8 mouse cellular contexts compared by ENCODE assay signal in the genomic region with DNA sequence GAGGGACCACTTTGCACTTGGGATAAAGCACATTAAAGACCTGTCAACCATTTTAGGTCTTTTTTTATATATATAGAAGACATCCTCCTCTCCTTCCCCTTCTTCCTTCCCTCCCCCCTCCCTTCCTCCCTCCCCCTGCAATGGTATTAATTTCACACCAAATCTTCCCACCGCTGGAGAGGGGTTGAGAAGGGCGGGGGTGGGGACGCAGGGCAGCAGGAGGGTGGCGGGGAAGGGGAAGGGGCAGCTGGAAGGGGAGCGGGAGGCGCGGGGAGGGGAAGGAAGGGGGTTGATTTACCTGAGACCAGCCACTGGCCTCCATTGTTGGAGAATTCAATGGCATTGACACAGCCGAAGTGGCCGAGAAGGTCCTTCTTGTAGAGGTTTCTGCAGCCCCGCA. TPM values are rescaled to one million over a fixed set of nuclear protein-coding genes. Genes with fewer than 3 reads are reported as not detected.
DNase-seq lines count a peak whose midpoint lies in the region; ATAC-seq and TF ChIP-seq lines count a peak whose summit lies in the region.

No protein-coding gene starts in this region.

- peaks cover 18% of the 10 kb centered on the region for H3K79me2 ChIP-seq in MEL (ENCODE audit: control insufficient read depth, insufficient read depth, low read length, poor library complexity)
- peaks cover 49% of the 10 kb centered on the region for H3K79me2 ChIP-seq in macrophage (ENCODE audit: inconsistent target)

- no peak for TF ChIP-seq EP300 in MEL (IDR thresholded peaks at IDR 0.05; ENCODE audit: low read depth in 1 of 2, low read length in 2 of 2)

- no peak for TF ChIP-seq RAD21 in MEL (IDR thresholded peaks at IDR 0.05; ENCODE audit: low read depth, low read length)

- no peak for DNase-seq in kidney, adult 8-10 months
- DNase-seq in MEL (ENCODE audit: low read depth, low spot score), result peak; percentile 67
- peak; percentile 45 for DNase-seq in forebrain, embryonic 14.5 days (ENCODE audit: low spot score)
- DNase-seq in left cerebral cortex, postnatal 10 days (ENCODE audit: extremely low spot score in 1 of 2, low spot score in 2 of 2), result no peak
- no peak for DNase-seq in layer of hippocampus, adult 9-11 months

- H3K4me3 ChIP-seq in kidney, embryonic 15.5 days (replicated peaks), result peak overlapping the region; percentile 76
- H3K4me3 ChIP-seq in MEL (ENCODE audit: control insufficient read depth in 1 of 2, insufficient read depth in 1 of 2, low read depth in 2 of 2, low read length in 2 of 2) (peak overlapping the region; percentile 74 to 97), macrophage (ENCODE audit: inconsistent target) (peak overlapping the region; percentile 75)
- peak overlapping the region; percentile 87 for H3K4me3 ChIP-seq in forebrain, embryonic 14.5 days (ENCODE audit: low read depth, low read length)

- peak overlapping the region; percentile 98 for H3K27ac ChIP-seq in kidney, embryonic 15.5 days
- H3K27ac ChIP-seq in MEL (ENCODE audit: control insufficient read depth, low read depth, low read length) (peak overlapping the region; percentile 43; the same call in 1 of the 2 replicates), macrophage (peak overlapping the region; percentile 48)
- H3K27ac ChIP-seq in forebrain, embryonic 14.5 days (ENCODE audit: low read depth, low read length), result peak overlapping the region; percentile 94

- H3K4me2 ChIP-seq in kidney, embryonic 15.5 days, result peak overlapping the region; percentile 82
- H3K4me2 ChIP-seq in forebrain, embryonic 14.5 days (ENCODE audit: low read length), result peak overlapping the region; percentile 69

- H3K27me3 ChIP-seq in kidney, embryonic 15.5 days, result no peaks in the 10 kb centered on the region
- H3K27me3 ChIP-seq in MEL (ENCODE audit: control insufficient read depth in 1 of 2, insufficient read depth in 2 of 2, low read length in 2 of 2), result no peaks in the 10 kb centered on the region
- H3K27me3 ChIP-seq in forebrain, embryonic 14.5 days (replicated peaks; ENCODE audit: control insufficient read depth, insufficient read depth, low read length), result no peaks in the 10 kb centered on the region

- no peak for TF ChIP-seq CTCF in MEL (IDR thresholded peaks at IDR 0.05 in 2 of 3, conservative IDR thresholded peaks at IDR 0.05 in 1 of 3; ENCODE audit: control insufficient read depth in 1 of 3, insufficient read depth in 1 of 3, low read depth in 2 of 3, low read length in 3 of 3, poor library complexity in 1 of 3, severe bottlenecking in 1 of 3)

- peak overlapping the region; percentile 88 for H3K9ac ChIP-seq in kidney, embryonic 15.5 days
- H3K9ac ChIP-seq in MEL (ENCODE audit: control insufficient read depth, low read depth, low read length, poor library complexity, severe bottlenecking), result peak overlapping the region; percentile 93
- H3K9ac ChIP-seq in forebrain, embryonic 14.5 days (ENCODE audit: low read length), result peak overlapping the region; percentile 95

- H3K4me1 ChIP-seq in kidney, embryonic 15.5 days, result peaks cover 20% of the 10 kb centered on the region
- peaks cover 0 to 7% of the 10 kb centered on the region in 2 experiments; a peak in 2 of 4 replicates for H3K4me1 ChIP-seq in MEL (ENCODE audit: control insufficient read depth in 1 of 2, insufficient read depth in 2 of 2, low read length in 2 of 2)
- peaks cover 4% of the 10 kb centered on the region; the same call in 1 of the 2 replicates for H3K4me1 ChIP-seq in forebrain, embryonic 14.5 days (ENCODE audit: control insufficient read depth, insufficient read depth, low read length)

- TF ChIP-seq POLR2A in MEL (IDR thresholded peaks at IDR 0.05; ENCODE audit: control insufficient read depth in 1 of 2, insufficient read depth in 1 of 2, low read depth in 1 of 2, low read length in 2 of 2, poor library complexity in 1 of 2), result no peak

- intact Hi-C loops in left cerebral cortex, postnatal 10 days (cut with DNase I), result loop anchor here (2.0 kb wide), 1 partner anchor 29 kb away; no protein-coding TSS in a partner anchor

- ATAC-seq in kidney, embryonic 15.5 days (replicated peaks; ENCODE audit: low FRiP score), result peak; percentile 45
- ATAC-seq in forebrain, embryonic 14.5 days, result peak; percentile 33
- no peak for ATAC-seq in megakaryocyte-erythroid progenitor cell, adult 5-6 weeks (replicated peaks; ENCODE audit: low FRiP score, low TSS enrichment, poor library complexity, severe bottlenecking)

- 0% methylated on average over 9 of the region's 10 CpGs for WGBS in kidney, embryonic 15.5 days
- 2% methylated on average over 7 of the region's 10 CpGs for WGBS in forebrain, embryonic 14.5 days
- WGBS in macrophage (ENCODE audit: missing documents), result 0% methylated on average over 3 of the region's 10 CpGs

- no peaks in the 10 kb centered on the region for H3K9me3 ChIP-seq in kidney, embryonic 15.5 days (replicated peaks)
- H3K9me3 ChIP-seq in MEL (replicated peaks; ENCODE audit: insufficient read depth, low read length), result no peaks in the 10 kb centered on the region
- H3K9me3 ChIP-seq in forebrain, embryonic 14.5 days (replicated peaks; ENCODE audit: control insufficient read depth, low read length), result no peaks in the 10 kb centered on the region

- H3K36me3 ChIP-seq in kidney, embryonic 15.5 days, result peaks cover 10% of the 10 kb centered on the region
- peaks cover 2 to 11% of the 10 kb centered on the region in 2 experiments; a peak in 3 of 4 replicates for H3K36me3 ChIP-seq in MEL (ENCODE audit: control insufficient read depth in 1 of 2, insufficient read depth in 2 of 2, low read length in 2 of 2)
- no peaks in the 10 kb centered on the region for H3K36me3 ChIP-seq in forebrain, embryonic 14.5 days (ENCODE audit: control insufficient read depth, insufficient read depth, low read length)
- H3K36me3 ChIP-seq in macrophage (ENCODE audit: inconsistent target), result no peaks in the 10 kb centered on the region

TF ChIP-seq in MEL, 35 proteins besides CTCF, POLR2A, EP300 and RAD21:
- TF ChIP-seq MAZ (IDR thresholded peaks at IDR 0.05; ENCODE audit: low read depth, low read length) (peak; percentile 92), MYB (IDR thresholded peaks at IDR 0.05; ENCODE audit: low read depth, low read length) (no peak), MXI1 (IDR thresholded peaks at IDR 0.05; ENCODE audit: low read depth, low read length) (0 out of 2 replicates have a peak, but pooled peaks have one; percentile 6)

RNA-seq across cellular contexts. Expression of gene Dcaf5, which starts 0.5 kb away (rescaled TPM):
- polyA plus RNA-seq in kidney, embryonic 15.5 days (2015; fragmentation: Nextera tagmentation; extraction: Ambion mirVana), result 11.3 and 12.3 TPM in 2 replicates
- 8.1 and 9.0 TPM in 2 replicates for total RNA-seq in MEL (2012; rRNA removed)
- polyA plus RNA-seq in MEL (2012; ENCODE audit: insufficient read depth in 1 of 2, insufficient read length in 2 of 2, low read depth in 1 of 2, low replicate concordance in 2 of 2, missing spikeins in 1 of 2) (10 to 100 TPM in 1 of 2 experiments, not detected in 1; 15.6 TPM), macrophage (2018) (12.4 to 17.4 TPM (median 12.8 TPM) in 3 replicates)
- 17.7 and 18.9 TPM in 2 replicates for polyA plus RNA-seq in forebrain, embryonic 14.5 days (2014; fragmentation: Nextera tagmentation; extraction: Ambion mirVana)
- total RNA-seq in macrophage (2018; cell fraction: chromatin; rRNA removed), result 10 to 100 TPM in 23 of 26 experiments, 1 to 10 TPM in 3; 3.6 to 46.3 (median 31.4) TPM
- total RNA-seq in macrophage (2018; cell fraction: cytosol; rRNA removed), result 10 to 100 TPM in 22 of 26 experiments, 1 to 10 TPM in 4; 5.5 to 23.6 (median 17.8) TPM
- total RNA-seq in macrophage (2018; cell fraction: nucleus; rRNA removed), result 10 to 100 TPM in 21 of 26 experiments, 1 to 10 TPM in 5; 5.4 to 44.9 (median 24.4) TPM
- 13.5 and 18.0 TPM in 2 replicates for total RNA-seq in megakaryocyte-erythroid progenitor cell, adult 5-6 weeks (2014; fragmentation: Nextera tagmentation)
- 10.1 and 12.1 TPM in 2 replicates for total RNA-seq in megakaryocyte-erythroid progenitor cell, adult 5-6 weeks (2017)
- total RNA-seq in left cerebral cortex, postnatal 10 days (2021), result 10 to 100 TPM; 71.3 to 72.2 TPM

RNA-seq across cellular contexts. Expression of gene Exd2, which starts 27.0 kb away (rescaled TPM):
- 30.0 and 30.3 TPM in 2 replicates for polyA plus RNA-seq in kidney, embryonic 15.5 days (2015; fragmentation: Nextera tagmentation; extraction: Ambion mirVana)
- total RNA-seq in MEL (2012; rRNA removed), result 8.5 and 9.6 TPM in 2 replicates
- 10 to 100 TPM in 1 of 2 experiments, not detected in 1; 12.8 TPM for polyA plus RNA-seq in MEL (2012; ENCODE audit: insufficient read depth in 1 of 2, insufficient read length in 2 of 2, low read depth in 1 of 2, low replicate concordance in 2 of 2, missing spikeins in 1 of 2)
- 43.2 and 51.3 TPM in 2 replicates for polyA plus RNA-seq in forebrain, embryonic 14.5 days (2014; fragmentation: Nextera tagmentation; extraction: Ambion mirVana)
- 10 to 100 TPM in 24 of 26 experiments, 1 to 10 TPM in 2; 6.8 to 54.9 (median 27.1) TPM for total RNA-seq in macrophage (2018; cell fraction: chromatin; rRNA removed)
- total RNA-seq in macrophage (2018; cell fraction: cytosol; rRNA removed), result 10 to 100 TPM in 5 of 26 experiments, 1 to 10 TPM in 21; 5.9 to 10.9 (median 8.5) TPM
- 10 to 100 TPM in 23 of 26 experiments, 1 to 10 TPM in 3; 6.0 to 48.9 (median 20.0) TPM for total RNA-seq in macrophage (2018; cell fraction: nucleus; rRNA removed)
- 6.5 to 8.1 TPM (median 6.5 TPM) in 3 replicates for polyA plus RNA-seq in macrophage (2018)
- total RNA-seq in megakaryocyte-erythroid progenitor cell, adult 5-6 weeks (2014; fragmentation: Nextera tagmentation), result 22.3 and 33.2 TPM in 2 replicates
- total RNA-seq in megakaryocyte-erythroid progenitor cell, adult 5-6 weeks (2017), result 11.0 and 13.7 TPM in 2 replicates
- total RNA-seq in left cerebral cortex, postnatal 10 days (2021), result 10 to 100 TPM; 91.3 to 97.4 TPM

Comparison
In these comparisons a context has a peak if more than half of its experiments do, and no peak if none do; other contexts are left out.
1. H3K27ac ChIP-seq: peak in every context shown above with its lines; median percentile 98 in kidney, embryonic 15.5 days; 94 in forebrain, embryonic 14.5 days; 48 in macrophage; 43 in MEL.
2. DNase-seq: peak in MEL (single experiment) and forebrain, embryonic 14.5 days (single experiment); none in kidney, adult 8-10 months (0 of 2), left cerebral cortex, postnatal 10 days (0 of 2) and layer of hippocampus, adult 9-11 months (single experiment).
3. Peak in every context shown above with its lines, with median percentiles within 50 percentile points of each other: H3K4me3 ChIP-seq and H3K9ac ChIP-seq.